Mouse (Mus musculus): ENCODE measurements around the gene Fam177a. TPM values are rescaled to one million over a fixed set of nuclear protein-coding genes. Genes with fewer than 3 reads are reported as not detected.
A peak's percentile ranks its signal among the peaks of the same experiment; 100 is the strongest.
"Not testable (repeated sequence)": the region's sequence is repeated elsewhere in the genome, so short reads cannot be mapped to it uniquely, and the experiment has no call there.

Gene Fam177a
- 19.2 and 19.3 TPM in 2 replicates for polyA plus RNA-seq (2014; fragmentation: Nextera tagmentation; extraction: Ambion mirVana)

DNA sequence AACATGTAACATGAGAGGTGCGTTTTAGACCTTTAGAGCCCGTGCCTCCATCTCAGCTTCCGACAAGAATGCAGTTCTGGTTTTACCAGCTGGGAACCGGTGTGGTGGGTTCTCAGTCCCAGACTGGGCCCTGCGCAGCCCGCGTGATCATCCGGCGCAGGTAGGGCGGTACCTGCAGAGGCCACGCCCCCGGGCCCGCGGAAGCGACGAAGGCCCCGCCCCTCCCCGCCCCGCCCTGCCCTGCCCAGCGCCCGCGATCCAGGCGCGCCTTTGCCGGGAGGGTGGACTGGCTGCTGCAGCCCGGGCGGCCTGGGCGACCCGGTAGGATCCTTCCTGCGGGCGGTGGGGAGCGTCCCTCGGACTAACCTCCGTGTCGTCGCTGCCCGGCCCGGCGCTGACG lies at the start of gene Fam177a:
TSS of gene Fam177a (plus strand) at position 228 of the 400 bp plus-strand sequence.
- WGBS, result no CpG with 5 or more reads among the region's 40 CpGs
- H3K4me1 ChIP-seq (replicated peaks; ENCODE audit: control insufficient read depth, insufficient read depth, low read length); H3K36me3 ChIP-seq (ENCODE audit: control insufficient read depth, insufficient read depth, low read length); H3K4me2 ChIP-seq (ENCODE audit: low read length); DNase-seq (ENCODE audit: low spot score); H3K4me3 ChIP-seq (ENCODE audit: low read depth, low read length); H3K9me3 ChIP-seq (ENCODE audit: control insufficient read depth, low read length); H3K27me3 ChIP-seq (replicated peaks; ENCODE audit: control insufficient read depth, insufficient read depth, low read length); H3K27ac ChIP-seq (ENCODE audit: low read depth); H3K9ac ChIP-seq (ENCODE audit: low read length): not testable (repeated sequence)
- peak; percentile 97 for ATAC-seq (replicated peaks; ENCODE audit: low FRiP score, low TSS enrichment, low read depth)

DNA sequence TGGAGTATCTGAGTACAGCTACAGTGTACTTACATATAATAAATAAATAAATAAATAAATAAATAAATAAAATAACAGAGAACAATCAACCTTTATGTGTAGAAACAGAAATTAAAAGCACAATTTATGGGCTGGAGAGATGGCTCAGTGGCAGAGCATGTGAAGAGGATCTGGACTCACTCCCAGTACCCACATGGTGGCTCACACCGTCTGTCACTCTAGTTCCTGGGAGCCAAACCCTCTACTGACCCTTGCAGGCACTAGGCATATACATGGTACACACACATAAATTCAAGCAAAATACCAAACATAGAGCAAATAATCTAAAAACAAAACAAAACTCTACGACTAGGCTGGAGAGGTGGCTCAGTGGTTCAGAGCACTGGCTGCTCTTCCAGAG lies 49.0 kb upstream of the Fam177a start:
- Histone ChIP-seq H3K9me3 (ENCODE audit: control insufficient read depth, low read length) (no peaks in the 10 kb centered on the region), H3K9ac (ENCODE audit: low read length) (no peak overlapping the region), H3K4me3 (ENCODE audit: low read depth, low read length) (no peak overlapping the region), H3K4me2 (ENCODE audit: low read length) (no peak overlapping the region), H3K27ac (ENCODE audit: low read depth) (no peak overlapping the region), H3K27me3 (replicated peaks; ENCODE audit: control insufficient read depth, insufficient read depth, low read length) (no peaks in the 10 kb centered on the region), H3K4me1 (replicated peaks; ENCODE audit: control insufficient read depth, insufficient read depth, low read length) (no peaks in the 10 kb centered on the region), H3K36me3 (ENCODE audit: control insufficient read depth, insufficient read depth, low read length) (no peaks in the 10 kb centered on the region; the same call in 1 of the 2 replicates)
- DNase-seq (ENCODE audit: low spot score) (peak; percentile 38), ATAC-seq (replicated peaks; ENCODE audit: low FRiP score, low TSS enrichment, low read depth) (no peak)
- WGBS, result 91% methylated on average over 2 of the region's 2 CpGs

GRCm38 (mm10) chr12:55078706-55079105 lies 45.6 kb upstream of the Fam177a start:
- H3K4me1 ChIP-seq (replicated peaks; ENCODE audit: control insufficient read depth, insufficient read depth, low read length); H3K36me3 ChIP-seq (ENCODE audit: control insufficient read depth, insufficient read depth, low read length); H3K9me3 ChIP-seq (ENCODE audit: control insufficient read depth, low read length); H3K27me3 ChIP-seq (replicated peaks; ENCODE audit: control insufficient read depth, insufficient read depth, low read length); H3K9ac ChIP-seq (ENCODE audit: low read length); H3K27ac ChIP-seq (ENCODE audit: low read depth); ATAC-seq (replicated peaks; ENCODE audit: low FRiP score, low TSS enrichment, low read depth); DNase-seq (ENCODE audit: low spot score); H3K4me3 ChIP-seq (ENCODE audit: low read depth, low read length): not testable (repeated sequence)
- peak overlapping the region; percentile 62 for H3K4me2 ChIP-seq (ENCODE audit: low read length)
- WGBS, result 46% methylated on average over 2 of the region's 2 CpGs

DNA sequence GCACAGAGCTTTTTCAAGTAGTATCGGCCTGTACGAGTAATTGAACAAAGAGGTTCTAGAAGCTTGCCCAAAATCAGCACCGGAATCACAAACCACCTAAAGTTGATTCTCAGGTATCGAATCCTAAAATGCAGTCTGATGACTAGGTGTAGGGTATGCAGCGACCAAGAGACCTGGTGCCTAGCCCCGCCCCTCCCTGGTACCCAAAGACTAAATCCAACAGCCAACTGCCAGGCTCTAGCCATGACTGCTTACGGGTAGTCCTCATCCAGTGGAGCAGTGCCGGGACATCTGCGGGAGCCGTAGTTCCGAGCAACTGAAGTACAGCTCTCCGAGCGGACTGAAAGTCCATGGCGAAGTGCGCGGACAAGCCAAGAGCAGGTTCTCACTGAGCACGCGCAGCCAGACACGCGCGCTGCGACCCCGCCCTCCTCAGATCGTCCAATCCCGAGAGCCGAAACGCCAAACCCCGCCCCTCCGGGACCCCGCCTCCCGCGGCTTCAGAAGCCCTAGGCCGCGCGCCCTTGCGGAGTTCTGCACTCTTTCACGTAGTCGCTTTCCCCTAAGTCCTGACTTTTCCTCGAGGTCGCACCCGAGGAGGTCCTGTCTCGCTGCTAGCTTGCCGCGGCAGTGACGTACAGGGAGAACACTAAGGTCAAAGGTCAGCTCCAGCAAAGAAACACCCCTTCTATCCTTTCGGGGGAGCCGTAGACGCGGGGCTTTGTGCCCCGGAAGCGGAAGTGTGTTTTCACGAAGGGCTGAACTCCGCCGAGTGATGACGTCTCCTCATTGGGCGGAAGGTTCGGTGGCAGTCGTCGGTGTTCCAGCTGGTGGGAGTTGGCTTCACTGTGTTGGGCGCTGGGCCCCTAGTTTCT lies 44.3 kb upstream of the Fam177a start, which contains the start of the genes 2700097O09Rik and Srp54a:
TSS of gene 2700097O09Rik (minus strand) at position 385 of the 875 bp plus-strand sequence.
TSS of gene Srp54a (plus strand) at position 537 of the 875 bp plus-strand sequence.
- H3K27ac ChIP-seq (ENCODE audit: low read depth), result peak within 1 kb of the TSS; percentile 79
- under 1% methylated on average over 60 of the region's 60 CpGs for WGBS
- H3K9me3 ChIP-seq (ENCODE audit: control insufficient read depth, low read length); H3K27me3 ChIP-seq (replicated peaks; ENCODE audit: control insufficient read depth, insufficient read depth, low read length); H3K36me3 ChIP-seq (ENCODE audit: control insufficient read depth, insufficient read depth, low read length); H3K4me1 ChIP-seq (replicated peaks; ENCODE audit: control insufficient read depth, insufficient read depth, low read length): not testable (repeated sequence)
- DNase-seq (ENCODE audit: low spot score), result peak; percentile 98
- H3K4me2 ChIP-seq (ENCODE audit: low read length), result peak within 1 kb of the TSS; percentile 62
- peak within 1 kb of the TSS; percentile 55 for H3K4me3 ChIP-seq (ENCODE audit: low read depth, low read length)
- ATAC-seq (replicated peaks; ENCODE audit: low FRiP score, low TSS enrichment, low read depth), result peak; percentile 99
- peak within 1 kb of the TSS; percentile 56 for H3K9ac ChIP-seq (ENCODE audit: low read length)

DNA sequence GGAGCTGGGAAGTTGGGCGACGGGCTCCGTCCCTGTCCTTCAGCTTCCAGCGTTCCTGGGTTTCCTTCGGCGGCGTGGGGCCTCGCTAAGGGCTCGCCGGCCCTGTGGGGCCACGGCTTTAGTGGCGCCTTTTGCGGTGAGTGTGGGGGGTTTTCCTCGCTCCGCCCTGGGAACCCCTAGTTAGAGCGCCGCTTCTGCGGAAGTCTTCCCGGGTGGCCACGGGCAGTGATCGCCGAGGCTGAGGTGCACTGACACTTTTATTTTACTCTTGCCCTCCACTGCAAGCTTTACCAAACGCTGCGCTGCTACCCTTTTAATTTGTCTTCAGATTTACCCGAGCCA lies 43.7 kb upstream of the Fam177a start:
- ATAC-seq (replicated peaks; ENCODE audit: low FRiP score, low TSS enrichment, low read depth), result peak; percentile 37
- DNase-seq (ENCODE audit: low spot score); H3K9me3 ChIP-seq (ENCODE audit: control insufficient read depth, low read length); H3K27me3 ChIP-seq (replicated peaks; ENCODE audit: control insufficient read depth, insufficient read depth, low read length); H3K36me3 ChIP-seq (ENCODE audit: control insufficient read depth, insufficient read depth, low read length); H3K4me1 ChIP-seq (replicated peaks; ENCODE audit: control insufficient read depth, insufficient read depth, low read length): not testable (repeated sequence)
- H3K9ac ChIP-seq (ENCODE audit: low read length), result peak overlapping the region; percentile 51
- WGBS, result 0% methylated on average over 25 of the region's 25 CpGs
- peak overlapping the region; percentile 65 for H3K27ac ChIP-seq (ENCODE audit: low read depth)
- peak overlapping the region; percentile 55 for H3K4me3 ChIP-seq (ENCODE audit: low read depth, low read length)
- peak overlapping the region; percentile 30 for H3K4me2 ChIP-seq (ENCODE audit: low read length)

- not testable (repeated sequence) for H3K9me3 ChIP-seq (ENCODE audit: control insufficient read depth, low read length); ATAC-seq (replicated peaks; ENCODE audit: low FRiP score, low TSS enrichment, low read depth)
These were observed 32.1 kb upstream of the Fam177a start for GRCm38 (mm10) chr12:55092127-55092526.

DNA sequence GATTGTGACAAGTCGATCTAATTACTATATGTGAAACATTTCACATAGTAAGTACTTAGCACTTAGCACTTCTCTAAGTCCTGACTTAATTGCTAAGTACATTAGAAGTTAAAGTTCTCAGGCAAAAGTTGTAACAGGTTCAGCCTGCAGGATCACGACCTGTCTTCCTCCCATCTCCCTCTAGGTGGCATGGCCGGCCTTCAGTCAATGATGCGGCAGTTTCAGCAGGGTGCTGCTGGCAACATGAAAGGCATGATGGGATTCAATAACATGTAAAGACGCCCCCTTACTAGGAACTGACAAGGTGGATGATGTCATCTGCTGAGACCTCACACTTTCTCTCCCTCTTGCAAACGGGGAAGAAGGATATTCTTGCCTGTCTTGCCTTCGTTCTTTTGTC lies 11.7 kb upstream of the Fam177a start:
- not testable (repeated sequence) for DNase-seq (ENCODE audit: low spot score); H3K4me1 ChIP-seq (replicated peaks; ENCODE audit: control insufficient read depth, insufficient read depth, low read length); ATAC-seq (replicated peaks; ENCODE audit: low FRiP score, low TSS enrichment, low read depth); H3K27me3 ChIP-seq (replicated peaks; ENCODE audit: control insufficient read depth, insufficient read depth, low read length); H3K9me3 ChIP-seq (ENCODE audit: control insufficient read depth, low read length); H3K4me3 ChIP-seq (ENCODE audit: low read depth, low read length); H3K27ac ChIP-seq (ENCODE audit: low read depth); H3K36me3 ChIP-seq (ENCODE audit: control insufficient read depth, insufficient read depth, low read length); H3K4me2 ChIP-seq (ENCODE audit: low read length); H3K9ac ChIP-seq (ENCODE audit: low read length)
- WGBS, result no CpG with 5 or more reads among the region's 7 CpGs

More at GRCm38 (mm10) chr12:55092127-55092526, 32.1 kb upstream of the Fam177a start:
- not testable (repeated sequence) for DNase-seq (ENCODE audit: low spot score); H3K4me3 ChIP-seq (ENCODE audit: low read depth, low read length); H3K4me2 ChIP-seq (ENCODE audit: low read length); H3K27ac ChIP-seq (ENCODE audit: low read depth); H3K27me3 ChIP-seq (replicated peaks; ENCODE audit: control insufficient read depth, insufficient read depth, low read length); H3K9ac ChIP-seq (ENCODE audit: low read length); H3K36me3 ChIP-seq (ENCODE audit: control insufficient read depth, insufficient read depth, low read length); H3K4me1 ChIP-seq (replicated peaks; ENCODE audit: control insufficient read depth, insufficient read depth, low read length)
- no CpG with 5 or more reads among the region's 7 CpGs for WGBS

GRCm38 (mm10) chr12:55124731-55125130 lies 462 bp downstream of the Fam177a start:
- not testable (repeated sequence) for H3K9ac ChIP-seq (ENCODE audit: low read length); H3K27ac ChIP-seq (ENCODE audit: low read depth); H3K9me3 ChIP-seq (ENCODE audit: control insufficient read depth, low read length); H3K36me3 ChIP-seq (ENCODE audit: control insufficient read depth, insufficient read depth, low read length); H3K4me2 ChIP-seq (ENCODE audit: low read length); H3K4me1 ChIP-seq (replicated peaks; ENCODE audit: control insufficient read depth, insufficient read depth, low read length); H3K4me3 ChIP-seq (ENCODE audit: low read depth, low read length); DNase-seq (ENCODE audit: low spot score); H3K27me3 ChIP-seq (replicated peaks; ENCODE audit: control insufficient read depth, insufficient read depth, low read length)
- WGBS, result no CpG with 5 or more reads among the region's 18 CpGs
- ATAC-seq (replicated peaks; ENCODE audit: low FRiP score, low TSS enrichment, low read depth), result peak; percentile 26

GRCm38 (mm10) chr12:55135540-55135939 lies 11.3 kb downstream of the Fam177a start:
- not testable (repeated sequence) for DNase-seq (ENCODE audit: low spot score); H3K27ac ChIP-seq (ENCODE audit: low read depth); H3K36me3 ChIP-seq (ENCODE audit: control insufficient read depth, insufficient read depth, low read length); H3K4me3 ChIP-seq (ENCODE audit: low read depth, low read length); H3K27me3 ChIP-seq (replicated peaks; ENCODE audit: control insufficient read depth, insufficient read depth, low read length); H3K4me1 ChIP-seq (replicated peaks; ENCODE audit: control insufficient read depth, insufficient read depth, low read length); ATAC-seq (replicated peaks; ENCODE audit: low FRiP score, low TSS enrichment, low read depth); H3K9ac ChIP-seq (ENCODE audit: low read length); H3K4me2 ChIP-seq (ENCODE audit: low read length); H3K9me3 ChIP-seq (ENCODE audit: control insufficient read depth, low read length)
- no CpG with 5 or more reads among the region's 6 CpGs for WGBS
